Mouse (Mus musculus) hindbrain, embryonic 15.5 days (tissue): ENCODE data around the gene Stmnd1. TPM values are rescaled to one million over a fixed set of nuclear protein-coding genes. Genes with fewer than 3 reads are reported as not detected.

Experiments
- ATAC-seq: fragments of 200-750 bp; cut with Nextera tagmentation; 2 replicates; pipeline ENCODE4 v1.8.0; 2017; ENCODE audit warnings: low read depth, moderate number of reproducible peaks, moderate TSS enrichment; ENCODE audit not compliant: low FRiP score
- H3K27ac ChIP-seq: fragments of 300-500 bp; sonication (generic); replicated peaks from 2 replicates; pipeline ENCODE4 v1.5.1; 2015; ENCODE audit warnings: mild to moderate bottlenecking, inconsistent platforms
- H3K27me3 ChIP-seq: fragments of 300-500 bp; sonication (generic); 2 replicates; pipeline ENCODE4 v1.6.1; 2015; ENCODE audit warnings: control low read depth, inconsistent platforms
- H3K36me3 ChIP-seq: fragments of 300-500 bp; sonication (generic); 2 replicates; pipeline ENCODE4 v1.6.1; 2015; ENCODE audit warnings: control low read depth, inconsistent platforms
- H3K4me1 ChIP-seq: fragments of 300-500 bp; sonication (generic); replicated peaks from 2 replicates; pipeline ENCODE4 v1.6.1; 2015; ENCODE audit warnings: control low read depth, inconsistent platforms
- H3K4me2 ChIP-seq: fragments of 300-500 bp; sonication (generic); 2 replicates; pipeline ENCODE4 v1.6.1; 2015; ENCODE audit warnings: moderate library complexity, mild to moderate bottlenecking, inconsistent platforms
- H3K4me3 ChIP-seq: fragments of 300-500 bp; sonication (generic); 2 replicates; pipeline ENCODE4 v1.5.1; 2015; ENCODE audit warnings: mild to moderate bottlenecking, inconsistent platforms
- H3K9ac ChIP-seq: fragments of 300-500 bp; sonication (generic); 2 replicates; pipeline ENCODE4 v1.6.1; 2015; ENCODE audit warnings: inconsistent platforms
- H3K9me3 ChIP-seq: fragments of 300-500 bp; sonication (generic); 2 replicates; pipeline ENCODE4 v1.6.1; 2016; ENCODE audit warnings: control low read depth, inconsistent platforms
- WGBS: fragments of 180-500 bp; shearing (Covaris S2); methylation state at CpG from one replicate; pipeline ENCODE4 v1.1.7; 2015; 5-methylcytosine and 5-hydroxymethylcytosine counted together
- polyA plus RNA-seq: library from polyadenylated mRNA; unstranded; fragments of >200 nt; fragmentation: Nextera tagmentation; extraction: Ambion mirVana; gene quantifications from 2 replicates; pipeline ENCODE4 v1.2.1, GENCODE M21; 2015

Gene Stmnd1
- polyA plus RNA-seq, 1 experiment from 2014 or later: 0.10 TPM

DNA sequence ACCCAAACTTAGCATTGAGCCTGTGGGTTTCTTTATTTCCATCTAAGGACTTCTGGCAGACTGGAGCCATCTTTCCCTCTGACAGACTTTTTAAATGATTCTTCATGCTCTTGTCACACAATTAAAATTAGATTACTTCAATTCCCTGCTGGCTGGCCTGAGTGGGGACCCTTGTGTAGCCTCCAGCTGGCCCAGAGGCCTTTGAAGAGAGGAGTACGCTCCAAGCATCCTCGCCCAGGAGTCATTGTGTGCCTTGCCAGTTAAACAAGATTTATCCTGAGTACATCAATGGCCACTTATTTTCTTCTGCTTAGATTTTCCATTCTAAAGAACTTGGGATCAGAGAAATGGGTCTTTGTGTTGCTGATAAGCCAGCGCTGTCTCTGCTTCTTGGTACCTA is 76.1 kb downstream of the Stmnd1 start:
- no peak overlapping the region for H3K9ac ChIP-seq
- no peak overlapping the region for H3K4me3 ChIP-seq
- H3K4me1 ChIP-seq: peaks cover 4% of the 10 kb centered on the region
- no peaks in the 10 kb centered on the region for H3K27me3 ChIP-seq
- peak overlapping the region; percentile 68 for H3K27ac ChIP-seq
- no peaks in the 10 kb centered on the region for H3K36me3 ChIP-seq
- 44% methylated on average over 3 of the region's 3 CpGs for WGBS
- H3K9me3 ChIP-seq: no peaks in the 10 kb centered on the region
- ATAC-seq: peak; percentile 79; the same call in 1 of the 2 replicates
- no peak overlapping the region for H3K4me2 ChIP-seq

Other genes with a start within 250 kb of the Stmnd1 start
- 2.7 and 3.4 TPM in 2 replicates for gene Rbm24, start 144.7 kb downstream of the Stmnd1 start, polyA plus RNA-seq
- 7.2 and 9.4 TPM in 2 replicates for gene Cap2, start 228.1 kb downstream of the Stmnd1 start, polyA plus RNA-seq